Mouse (Mus musculus) CH12.LX (cell line): ENCODE data around the gene Lpin2. TPM values are rescaled to one million over a fixed set of nuclear protein-coding genes. Genes with fewer than 3 reads are reported as not detected.

Experiments
- DNase-seq: peaks from one replicate; pipeline ENCODE4 v3.0.0-alpha.2; 2013; ENCODE audit errors: extremely low read depth
- H3K27ac ChIP-seq: 2 replicates; pipeline ENCODE4 v1.5.1; 2012; ENCODE audit warnings: low read depth, mild to moderate bottlenecking, control low read depth, moderate library complexity; ENCODE audit not compliant: insufficient read depth
- H3K27me3 ChIP-seq: replicated peaks from 2 replicates; pipeline ENCODE3; 2012; ENCODE audit warnings: inconsistent platforms
- H3K36me3 ChIP-seq, 2 experiments: replicated peaks in 1 of 2; 2 replicates each; pipeline versions ENCODE3 to v1.6.1; 2012; ENCODE audit warnings: inconsistent platforms in 1 of 2, low read length in 1 of 2, mild to moderate bottlenecking in 1 of 2, mixed read lengths in 1 of 2, moderate library complexity in 1 of 2; ENCODE audit not compliant: control insufficient read depth in 1 of 2, insufficient read depth in 1 of 2
- H3K4me1 ChIP-seq, 2 experiments: 2 replicates each; pipeline ENCODE4 v1.6.1; 2012; ENCODE audit warnings: inconsistent platforms in 1 of 2, moderate library complexity in 1 of 2; ENCODE audit not compliant: insufficient read depth in 2 of 2, control insufficient read depth in 1 of 2
- H3K4me2 ChIP-seq: 2 replicates; pipeline ENCODE4 v1.6.1; 2012; ENCODE audit warnings: low read depth, mild to moderate bottlenecking, control low read depth; ENCODE audit not compliant: poor library complexity, insufficient read depth, severe bottlenecking
- H3K4me3 ChIP-seq, 3 experiments: fragments of 150-350 bp in 1 of 3; sonication (generic) in 1 of 3; replicated peaks in 1 of 3; 2 replicates each; pipeline versions ENCODE3 to v1.5.1; 2011 to 2012; ENCODE audit warnings: low read depth in 2 of 3, low read length in 2 of 3, mild to moderate bottlenecking in 2 of 3, moderate library complexity in 2 of 3, control low read depth in 1 of 3, improper control_type of control experiment in 1 of 3, inconsistent platforms in 1 of 3, mixed read lengths in 1 of 3; ENCODE audit not compliant: poor library complexity in 1 of 3
- H3K79me2 ChIP-seq: replicated peaks from 2 replicates; pipeline ENCODE4 v1.6.1; 2012; ENCODE audit warnings: mild to moderate bottlenecking, moderate library complexity; ENCODE audit not compliant: control insufficient read depth, poor library complexity, insufficient read depth, severe bottlenecking; ENCODE audit errors: extremely low read depth
- H3K9ac ChIP-seq: 2 replicates; pipeline ENCODE4 v1.6.1; 2012; ENCODE audit warnings: low read depth, mild to moderate bottlenecking, control low read depth, moderate library complexity; ENCODE audit not compliant: insufficient read depth
- H3K9me3 ChIP-seq: replicated peaks from 2 replicates; pipeline ENCODE3; 2012; ENCODE audit warnings: low read length, inconsistent platforms, mixed read lengths
- BHLHE40 ChIP-seq: IDR thresholded peaks from 2 replicates; pipeline ENCODE4 v1.6.1; 2011; ENCODE audit warnings: mild to moderate bottlenecking, low read depth, low read length, improper control_type of control experiment
- GABPA ChIP-seq: IDR thresholded peaks from 2 replicates; pipeline ENCODE4 v1.6.1; 2012; ENCODE audit warnings: low read depth, low read length, improper control_type of control experiment, inconsistent platforms; ENCODE audit not compliant: insufficient replicate concordance
- JUN ChIP-seq: IDR thresholded peaks from 2 replicates; pipeline ENCODE4 v1.6.1; 2011; ENCODE audit warnings: low read depth, mild to moderate bottlenecking, low read length, improper control_type of control experiment, moderate library complexity; ENCODE audit not compliant: insufficient read depth
- MAFK ChIP-seq: IDR thresholded peaks from 2 replicates; pipeline ENCODE4 v1.6.1; 2011; ENCODE audit warnings: low read length, improper control_type of control experiment; ENCODE audit not compliant: insufficient replicate concordance
- MEF2A ChIP-seq: IDR thresholded peaks from 2 replicates; pipeline ENCODE4 v1.6.1; 2014; ENCODE audit warnings: low read depth, mild to moderate bottlenecking, inconsistent platforms, low read length, improper control_type of control experiment, borderline replicate concordance
- MYC ChIP-seq: IDR thresholded peaks from 2 replicates; pipeline ENCODE4 v1.6.1; 2011; ENCODE audit warnings: low read depth, mild to moderate bottlenecking, improper control_type of control experiment, low read length
- USF2 ChIP-seq: conservative IDR thresholded peaks from 2 replicates; pipeline ENCODE4 v1.6.1; 2011; ENCODE audit warnings: low read depth, low read length, improper control_type of control experiment
- ZNF384 ChIP-seq: IDR thresholded peaks from 2 replicates; pipeline ENCODE4 v1.6.1; 2012; ENCODE audit warnings: low read depth, low read length, improper control_type of control experiment, inconsistent platforms
- dilution Hi-C: fragments of 300-500 bp; cut with MboI; formaldehyde crosslinking; loops from 2 replicates; pipeline ENCODE4 v1.14.3; 2020; ENCODE audit warnings: low sequenced_read_pairs; ENCODE audit not compliant: extremely low pct_unique_long_range_greater_than_20kb, extremely low pct_ligation_motif_present
- in situ Hi-C: fragments of 300-500 bp; cut with MboI; formaldehyde crosslinking; loops from 3 replicates; pipeline ENCODE4 v1.14.3; 2019; ENCODE audit warnings: low sequenced_read_pairs, low pct_ligation_motif_present, low pct_unique_long_range_greater_than_20kb, mixed read lengths
- polyA plus RNA-seq: library from polyadenylated mRNA; unstranded; fragments of >175 nt; gene quantifications from 2 replicates; pipeline ENCODE4 v1.2.1, GENCODE M21; 2012; ENCODE audit warnings: low read depth; ENCODE audit not compliant: insufficient read length
- total RNA-seq, 2 experiments: library from RNA; depleted of rRNA; stranded (reverse); fragments of 300-350 nt in 1 of 2; fragments of >200 nt in 1 of 2; gene quantifications; 2 replicates each; pipeline ENCODE4 v1.2.3; 2012 to 2014

Gene Lpin2
- total and polyA plus RNA-seq, 3 experiments = 25.4 to 31.4 (median 28.1) TPM

- Histone ChIP-seq H3K9me3 (no peaks in the 10 kb centered on the region), H3K36me3 (no peaks in the 10 kb centered on the region), H3K27me3 (no peaks in the 10 kb centered on the region), H3K4me3 (no peak overlapping the region), H3K79me2 (no peaks in the 10 kb centered on the region), H3K27ac (no peak overlapping the region), H3K4me2 (no peak overlapping the region), H3K9ac (no peak overlapping the region), H3K4me1 (no peaks in the 10 kb centered on the region)
- dilution Hi-C loops = no loop called here
- no peak for DNase-seq
- in situ Hi-C loops = no loop called here
- no peak for TF ChIP-seq ZNF384
- TF ChIP-seq BHLHE40 = no peak
- TF ChIP-seq USF2 = no peak
- no peak for TF ChIP-seq MYC
- TF ChIP-seq GABPA = no peak
- no peak for TF ChIP-seq MEF2A
- TF ChIP-seq MAFK = no peak
- no peak for TF ChIP-seq JUN
Measured at GRCm38 (mm10) chr17:71294570-71294969, 112.2 kb downstream of the Lpin2 start.

Other genes starting within 250 kb of the Lpin2 start
- 0.42 and 0.55 TPM in 2 replicates for gene Myom1, start 179.9 kb upstream of the Lpin2 start, total RNA-seq (2012; rRNA removed)
- gene Myom1, start 179.9 kb upstream of the Lpin2 start, total RNA-seq (2014; rRNA removed) = 0.26 TPM in 2 replicates
- 0.86 and 0.93 TPM in 2 replicates for gene Myom1, start 179.9 kb upstream of the Lpin2 start, polyA plus RNA-seq
- 163 and 171 TPM in 2 replicates for gene Myl12a, start 179.7 kb upstream of the Lpin2 start, total RNA-seq (2012; rRNA removed)
- gene Myl12a, start 179.7 kb upstream of the Lpin2 start, total RNA-seq (2014; rRNA removed) = 246 and 279 TPM in 2 replicates
- gene Myl12a, start 179.7 kb upstream of the Lpin2 start, polyA plus RNA-seq = 280 and 285 TPM in 2 replicates
- gene Emilin2, start 129.4 kb downstream of the Lpin2 start, total RNA-seq (2012; rRNA removed) = 0.08 and 0.38 TPM in 2 replicates
- 0.50 TPM in 1 of 2 replicates, not detected in the other for gene Emilin2, start 129.4 kb downstream of the Lpin2 start, total RNA-seq (2014; rRNA removed)
- 0.34 TPM in 1 of 2 replicates, not detected in the other for gene Emilin2, start 129.4 kb downstream of the Lpin2 start, polyA plus RNA-seq